Mouse (Mus musculus): ENCODE data around the gene Chtf18. TPM values are rescaled to one million over a fixed set of nuclear protein-coding genes. Genes with fewer than 3 reads are reported as not detected.

Gene Chtf18
- polyA plus RNA-seq, 1 experiment, result 136 TPM

GRCm38 (mm10) chr17:25723919-25724318, 3.3 kb downstream of the Chtf18 start:
- 88% methylated on average over 7 of the region's 7 CpGs for WGBS
- no peak overlapping the region for H3K4me3 ChIP-seq (replicated peaks; ENCODE audit: control insufficient read depth, low read depth, low read length)
- peak; percentile 22; the same call in 1 of the 2 replicates for TF ChIP-seq CTCF (IDR thresholded peaks at IDR 0.05; ENCODE audit: control insufficient read depth, insufficient read depth, low read length)
- TF ChIP-seq POLR2A (IDR thresholded peaks at IDR 0.05; ENCODE audit: borderline replicate concordance, control insufficient read depth, low read depth, low read length), result no peak

GRCm38 (mm10) chr17:25723470-25723869, 3.7 kb downstream of the Chtf18 start:
- Histone ChIP-seq H3K27ac (ENCODE audit: control insufficient read depth, insufficient read depth, low read depth, low read length, poor library complexity) (no peak overlapping the region), H3K4me3 (replicated peaks; ENCODE audit: control insufficient read depth, low read depth, low read length) (no peak overlapping the region), H3K4me1 (ENCODE audit: control insufficient read depth, insufficient read depth, low read length) (peaks cover 3% of the 10 kb centered on the region)
- 97% methylated on average over 19 of the region's 19 CpGs for WGBS
- TF ChIP-seq CTCF (IDR thresholded peaks at IDR 0.05; ENCODE audit: control insufficient read depth, insufficient read depth, low read length) (no peak), POLR2A (IDR thresholded peaks at IDR 0.05; ENCODE audit: borderline replicate concordance, control insufficient read depth, low read depth, low read length) (no peak)

More at GRCm38 (mm10) chr17:25723919-25724318, 3.3 kb downstream of the Chtf18 start:
- Histone ChIP-seq H3K27ac (ENCODE audit: control insufficient read depth, insufficient read depth, low read depth, low read length, poor library complexity) (no peak overlapping the region), H3K4me1 (ENCODE audit: control insufficient read depth, insufficient read depth, low read length) (peaks cover 3% of the 10 kb centered on the region)

- 94% methylated on average over 5 of the region's 5 CpGs for WGBS
- H3K27ac ChIP-seq (ENCODE audit: control insufficient read depth, insufficient read depth, low read depth, low read length, poor library complexity), result no peak overlapping the region
- H3K4me1 ChIP-seq (ENCODE audit: control insufficient read depth, insufficient read depth, low read length), result no peaks in the 10 kb centered on the region; the same call in 1 of the 2 replicates
- H3K4me3 ChIP-seq (replicated peaks; ENCODE audit: control insufficient read depth, low read depth, low read length), result no peak overlapping the region
- TF ChIP-seq CTCF (IDR thresholded peaks at IDR 0.05; ENCODE audit: control insufficient read depth, insufficient read depth, low read length) (no peak), POLR2A (IDR thresholded peaks at IDR 0.05; ENCODE audit: borderline replicate concordance, control insufficient read depth, low read depth, low read length) (no peak)
Observed at GRCm38 (mm10) chr17:25721476-25721875, 5.7 kb downstream of the Chtf18 start.

GRCm38 (mm10) chr17:25717691-25718090, 9.5 kb downstream of the Chtf18 start:
- TF ChIP-seq POLR2A (IDR thresholded peaks at IDR 0.05; ENCODE audit: borderline replicate concordance, control insufficient read depth, low read depth, low read length), result no peak
- TF ChIP-seq CTCF (IDR thresholded peaks at IDR 0.05; ENCODE audit: control insufficient read depth, insufficient read depth, low read length), result no peak
- Histone ChIP-seq H3K4me1 (ENCODE audit: control insufficient read depth, insufficient read depth, low read length) (no peaks in the 10 kb centered on the region), H3K4me3 (replicated peaks; ENCODE audit: control insufficient read depth, low read depth, low read length) (no peak overlapping the region), H3K27ac (ENCODE audit: control insufficient read depth, insufficient read depth, low read depth, low read length, poor library complexity) (no peak overlapping the region)
- WGBS, result 21% methylated on average over 6 of the region's 6 CpGs

- Histone ChIP-seq H3K4me1 (ENCODE audit: control insufficient read depth, insufficient read depth, low read length) (no peaks in the 10 kb centered on the region), H3K4me3 (replicated peaks; ENCODE audit: control insufficient read depth, low read depth, low read length) (no peak within 1 kb of the TSS), H3K27ac (ENCODE audit: control insufficient read depth, insufficient read depth, low read depth, low read length, poor library complexity) (no peak within 1 kb of the TSS)
- WGBS, result 2% methylated on average over 45 of the region's 45 CpGs
- no peak for TF ChIP-seq CTCF (IDR thresholded peaks at IDR 0.05; ENCODE audit: control insufficient read depth, insufficient read depth, low read length)
- TF ChIP-seq POLR2A (IDR thresholded peaks at IDR 0.05; ENCODE audit: borderline replicate concordance, control insufficient read depth, low read depth, low read length), result no peak
Observed at GRCm38 (mm10) chr17:25716711-25717637, 10.2 kb downstream of the Chtf18 start, which contains the start of gene Gng13. Gene Gng13 (plus strand): TSS chr17:25717171.

GRCm38 (mm10) chr17:25716130-25716529, 11.1 kb downstream of the Chtf18 start:
- H3K27ac ChIP-seq (ENCODE audit: control insufficient read depth, insufficient read depth, low read depth, low read length, poor library complexity), result no peak overlapping the region
- 13% methylated on average over 6 of the region's 6 CpGs for WGBS
- no peak for TF ChIP-seq CTCF (IDR thresholded peaks at IDR 0.05; ENCODE audit: control insufficient read depth, insufficient read depth, low read length)
- no peak for TF ChIP-seq POLR2A (IDR thresholded peaks at IDR 0.05; ENCODE audit: borderline replicate concordance, control insufficient read depth, low read depth, low read length)

GRCm38 (mm10) chr17:25715627-25716026, 11.6 kb downstream of the Chtf18 start:
- no peak overlapping the region for H3K4me3 ChIP-seq (replicated peaks; ENCODE audit: control insufficient read depth, low read depth, low read length)
- WGBS, result 58% methylated on average over 3 of the region's 3 CpGs
- H3K27ac ChIP-seq (ENCODE audit: control insufficient read depth, insufficient read depth, low read depth, low read length, poor library complexity), result no peak overlapping the region
- TF ChIP-seq POLR2A (IDR thresholded peaks at IDR 0.05; ENCODE audit: borderline replicate concordance, control insufficient read depth, low read depth, low read length) (no peak), CTCF (IDR thresholded peaks at IDR 0.05; ENCODE audit: control insufficient read depth, insufficient read depth, low read length) (no peak)
- no peaks in the 10 kb centered on the region for H3K4me1 ChIP-seq (ENCODE audit: control insufficient read depth, insufficient read depth, low read length)

More at GRCm38 (mm10) chr17:25716130-25716529, 11.1 kb downstream of the Chtf18 start:
- H3K4me1 ChIP-seq (ENCODE audit: control insufficient read depth, insufficient read depth, low read length), result no peaks in the 10 kb centered on the region
- no peak overlapping the region for H3K4me3 ChIP-seq (replicated peaks; ENCODE audit: control insufficient read depth, low read depth, low read length)

GRCm38 (mm10) chr17:25711136-25711535, 16.1 kb downstream of the Chtf18 start:
- Histone ChIP-seq H3K27ac (ENCODE audit: control insufficient read depth, insufficient read depth, low read depth, low read length, poor library complexity) (no peak overlapping the region), H3K4me3 (replicated peaks; ENCODE audit: control insufficient read depth, low read depth, low read length) (no peak overlapping the region), H3K4me1 (ENCODE audit: control insufficient read depth, insufficient read depth, low read length) (no peaks in the 10 kb centered on the region)
- TF ChIP-seq POLR2A (IDR thresholded peaks at IDR 0.05; ENCODE audit: borderline replicate concordance, control insufficient read depth, low read depth, low read length) (no peak), CTCF (IDR thresholded peaks at IDR 0.05; ENCODE audit: control insufficient read depth, insufficient read depth, low read length) (no peak)
- WGBS, result 63% methylated on average over 4 of the region's 4 CpGs

Data from bone marrow, adult 2 months (tissue).